Comparison of ENCODE assay signal across 12 mouse cellular contexts in genomic region chr3:86754178-86754577, GRCm38 (mm10).
A peak's percentile ranks its signal among the peaks of the same experiment; 100 is the strongest.
DNase-seq lines count a peak whose midpoint lies in the region; ATAC-seq lines count a peak whose summit lies in the region.
"Had no signal": no experiment of that assay in that cellular context is flagged by ENCODE, and none has a peak within 500 bp of the region (broad histone marks: within the 10 kb centered on the region; RNA-seq: fewer than 3 reads in every experiment).

No protein-coding gene starts in this region.

- peak overlapping the region; percentile 70 for H3K27ac ChIP-seq in kidney, embryonic 16.5 days (ENCODE audit: low read length)
- peak overlapping the region; percentile 66; the same call in 1 of the 2 replicates for H3K27ac ChIP-seq in midbrain, embryonic 13.5 days

- no peaks in the 10 kb centered on the region for H3K36me3 ChIP-seq in kidney, embryonic 16.5 days (ENCODE audit: insufficient read depth, low read length)
- no peaks in the 10 kb centered on the region for H3K36me3 ChIP-seq in midbrain, embryonic 13.5 days

- peak; percentile 23 for DNase-seq in kidney, adult 11 months
- no peak for DNase-seq in kidney, postnatal 4 days
- DNase-seq in fibroblast of lung, adult 2 months (ENCODE audit: low read depth): peak; percentile 16
- DNase-seq in left cerebral cortex, adult 11 months (ENCODE audit: low spot score): no peak
- no peak for DNase-seq in retina, embryonic 14.5 days (ENCODE audit: low spot score)
- no peak for DNase-seq in right cerebral cortex, postnatal 14 days
- DNase-seq: B cell, adult 2 months; thymus, postnatal 14 days had no signal

- peaks cover 15% of the 10 kb centered on the region; the same call in 1 of the 2 replicates for H3K4me1 ChIP-seq in kidney, embryonic 16.5 days (ENCODE audit: insufficient read depth, low read length)
- H3K4me1 ChIP-seq in midbrain, embryonic 13.5 days (replicated peaks): peaks cover 25% of the 10 kb centered on the region

- no peak overlapping the region for H3K4me3 ChIP-seq in kidney, embryonic 16.5 days (ENCODE audit: low read length)
- no peak overlapping the region for H3K4me3 ChIP-seq in midbrain, embryonic 13.5 days (replicated peaks)

- no peaks in the 10 kb centered on the region for H3K27me3 ChIP-seq in kidney, embryonic 16.5 days (ENCODE audit: insufficient read depth, low read length)
- H3K27me3 ChIP-seq in midbrain, embryonic 13.5 days: peaks cover 5% of the 10 kb centered on the region; the same call in 1 of the 2 replicates

- no peak; the same call in 1 of the 2 replicates for ATAC-seq in kidney, embryonic 16.5 days (ENCODE audit: low FRiP score, low TSS enrichment)
- ATAC-seq in midbrain, embryonic 13.5 days: no peak
- ATAC-seq: lung, postnatal 0 days had no signal

- no peaks in the 10 kb centered on the region for H3K9me3 ChIP-seq in kidney, embryonic 16.5 days (ENCODE audit: low read length)
- no peaks in the 10 kb centered on the region for H3K9me3 ChIP-seq in midbrain, embryonic 13.5 days

- no peak overlapping the region for H3K9ac ChIP-seq in kidney, embryonic 16.5 days (replicated peaks; ENCODE audit: low read length)
- H3K9ac ChIP-seq in midbrain, embryonic 13.5 days (replicated peaks): peak overlapping the region; percentile 7; the same call in 1 of the 2 replicates

- H3K4me2 ChIP-seq in kidney, embryonic 16.5 days (replicated peaks; ENCODE audit: low read depth, low read length): no peak overlapping the region
- H3K4me2 ChIP-seq in midbrain, embryonic 13.5 days (replicated peaks): peak overlapping the region; percentile 20; the same call in 1 of the 2 replicates
- H3K4me2 ChIP-seq: heart, embryonic 11.5 days had no signal

- WGBS in kidney, embryonic 16.5 days: 19% methylated on average over 6 of the region's 6 CpGs
- WGBS in midbrain, embryonic 13.5 days: 68% methylated on average over 6 of the region's 6 CpGs

Comparison
In these comparisons a context has a peak if more than half of its experiments do, and no peak if none do; other contexts are left out.
1. DNase-seq: peak in kidney, adult 11 months (single experiment) and fibroblast of lung, adult 2 months (single experiment); none in kidney, postnatal 4 days (0 of 2), left cerebral cortex, adult 11 months (single experiment), retina, embryonic 14.5 days (single experiment) and right cerebral cortex, postnatal 14 days (single experiment).